Mouse (Mus musculus): ENCODE measurements at regions not wholly inside any gene's neighbourhood (a gene's known extent, or its start where the extent isn't known, plus 50 kb on each side); places are given as distances from the start of the nearest gene placed in this dataset.
A peak's percentile ranks its signal among the peaks of the same experiment; 100 is the strongest.

- no peak for DNase-seq (ENCODE audit: low spot score)
Measured at GRCm38 (mm10) chr6:98872334-98872733, 529.8 kb upstream of the Gm765 start.

- no peak for DNase-seq (ENCODE audit: low spot score)
Measured at GRCm38 (mm10) chr6:98869772-98870171, 527.2 kb upstream of the Gm765 start.

GRCm38 (mm10) chr6:98864306-98864705, 521.8 kb upstream of the Gm765 start:
- no peak for DNase-seq (ENCODE audit: low spot score)

DNA sequence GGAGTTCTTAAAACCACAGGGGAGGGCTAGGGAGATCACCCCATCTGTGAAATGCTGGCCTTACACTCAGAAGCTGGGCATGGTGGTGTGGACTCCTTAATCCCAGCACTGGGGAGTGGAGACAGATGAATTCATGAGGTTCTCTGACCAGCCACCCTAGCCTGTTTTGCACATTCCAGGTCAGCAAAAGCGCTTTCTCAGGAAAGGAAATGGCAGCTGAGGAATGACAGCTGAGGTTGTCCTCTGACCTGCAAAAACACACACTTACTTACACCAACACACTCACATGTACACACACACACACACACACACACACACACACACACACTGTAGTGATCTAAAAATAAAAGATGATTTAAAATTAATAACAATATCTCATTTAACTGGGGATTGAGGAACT, 513.4 kb upstream of the Gm765 start:
- DNase-seq (ENCODE audit: low spot score): no peak

DNA sequence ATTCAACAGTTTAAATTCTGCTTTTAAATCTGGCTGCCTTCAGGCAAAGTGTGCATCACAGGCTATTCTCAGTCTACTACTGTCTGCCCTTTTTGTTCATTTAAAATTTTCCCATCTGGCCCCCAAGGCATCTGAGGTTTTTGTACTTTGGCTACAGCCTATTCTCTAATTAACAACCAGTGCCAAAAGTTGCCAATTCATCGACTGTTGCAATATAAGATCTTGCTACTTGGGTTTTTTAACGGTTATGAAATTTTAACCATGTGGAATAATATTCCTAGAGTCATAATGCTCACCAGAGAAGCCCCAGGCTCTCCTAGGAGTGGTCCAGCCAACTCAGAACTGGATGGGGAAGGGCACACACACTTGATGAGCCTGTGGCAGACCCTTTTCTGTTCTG, 508.4 kb upstream of the Gm765 start:
- no peak for DNase-seq (ENCODE audit: low spot score)

- DNase-seq (ENCODE audit: low spot score): no peak
Measured at GRCm38 (mm10) chr6:98848835-98849234, 506.3 kb upstream of the Gm765 start.

DNA sequence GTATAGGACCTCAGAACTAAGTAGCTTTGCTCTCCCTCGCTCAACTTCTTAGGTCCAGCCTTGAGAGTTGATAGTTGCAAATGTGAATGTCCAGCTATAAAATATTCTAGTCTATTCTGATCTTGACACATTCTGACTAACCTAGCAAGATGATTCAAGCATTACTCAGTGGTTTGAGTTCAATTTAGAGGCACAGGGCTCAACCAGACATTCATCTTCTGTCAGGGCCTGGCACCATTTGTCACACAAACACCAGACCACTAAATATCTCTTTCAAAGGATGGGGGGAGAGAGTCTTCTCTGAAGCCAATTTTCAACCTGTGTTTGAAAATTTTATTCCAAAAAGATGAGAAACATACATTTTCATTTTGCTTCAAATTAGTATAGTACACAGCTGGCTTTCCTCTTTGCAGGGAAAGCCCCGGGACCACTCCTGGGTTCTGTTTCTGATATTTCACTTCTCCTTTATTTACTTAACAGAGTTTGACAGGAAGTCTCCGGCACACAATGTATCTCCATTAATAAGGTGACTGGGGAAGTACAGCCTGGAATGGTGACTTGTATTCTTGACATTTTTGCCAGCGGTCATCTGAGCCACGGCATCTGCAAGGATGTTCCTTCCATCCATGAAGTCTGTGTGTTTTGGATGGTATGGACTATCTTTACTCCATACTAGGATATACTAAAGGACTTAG, 503.6 kb upstream of the Gm765 start:
- no peak for DNase-seq (ENCODE audit: low spot score)

DNA sequence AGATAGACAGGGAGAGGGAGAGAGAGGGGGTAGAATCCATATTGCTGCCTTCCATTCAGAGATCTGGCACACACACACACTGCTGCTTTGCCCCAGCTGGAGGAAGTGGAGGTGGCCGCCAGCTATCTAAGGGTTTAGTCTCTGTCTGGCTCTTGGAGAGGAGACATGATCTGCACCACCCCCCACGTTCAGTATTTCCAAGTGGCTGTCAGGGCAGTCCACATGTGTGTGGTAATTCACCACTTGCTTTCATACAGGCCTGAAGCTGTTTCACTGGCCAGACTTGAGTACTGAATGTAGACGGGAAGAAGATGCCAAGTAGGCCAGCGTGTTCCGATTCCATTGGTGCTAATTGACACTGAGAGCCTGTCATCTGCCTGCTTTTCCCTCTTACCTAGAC, 501.0 kb upstream of the Gm765 start:
- DNase-seq (ENCODE audit: low spot score): peak; percentile 10

- peak; percentile 40 for DNase-seq (ENCODE audit: low spot score)
Measured at GRCm38 (mm10) chr6:98842924-98843323, 500.4 kb upstream of the Gm765 start.

GRCm38 (mm10) chr6:98833922-98834321, 491.4 kb upstream of the Gm765 start:
- DNase-seq (ENCODE audit: low spot score): no peak

DNA sequence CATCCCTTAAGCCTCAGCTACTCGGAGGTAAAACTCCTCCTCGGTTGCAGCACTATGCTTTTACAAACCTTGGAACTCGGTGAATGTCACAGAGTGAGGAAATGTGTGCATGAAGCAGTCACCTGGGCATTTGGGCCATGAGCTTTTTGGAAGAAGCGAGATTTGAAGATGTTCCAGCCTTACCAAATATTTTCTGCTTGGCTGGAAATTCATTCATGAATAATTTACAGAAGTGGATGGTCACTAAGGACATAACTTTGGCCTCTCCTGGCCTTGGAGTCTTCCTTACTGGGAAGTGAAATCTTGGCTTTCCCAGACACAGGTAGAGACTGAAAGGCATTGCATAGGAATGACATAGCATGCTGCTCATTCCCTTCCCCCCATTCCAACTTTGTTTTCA, 487.6 kb upstream of the Gm765 start:
- DNase-seq (ENCODE audit: low spot score): no peak

DNA sequence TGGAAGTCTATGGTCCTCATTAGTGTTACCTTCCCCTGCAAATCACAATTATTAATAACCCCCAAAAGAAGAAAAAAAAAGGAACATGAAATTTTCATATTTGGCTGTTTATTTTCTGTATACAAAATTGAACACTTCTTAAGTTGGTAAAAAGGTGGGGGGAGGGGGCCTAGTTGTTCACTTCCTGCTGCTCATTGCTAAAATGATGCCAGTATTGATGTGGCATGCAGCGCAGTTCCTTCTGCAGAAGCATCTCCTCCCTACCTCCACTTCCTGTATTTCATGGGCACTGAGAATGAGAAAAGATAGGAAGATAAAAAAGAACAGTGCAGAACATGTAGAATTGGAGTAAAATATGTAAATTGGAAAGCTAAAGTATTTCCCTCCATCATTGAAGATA, 465.5 kb upstream of the Gm765 start:
- peak; percentile 35 for DNase-seq (ENCODE audit: low spot score)

DNA sequence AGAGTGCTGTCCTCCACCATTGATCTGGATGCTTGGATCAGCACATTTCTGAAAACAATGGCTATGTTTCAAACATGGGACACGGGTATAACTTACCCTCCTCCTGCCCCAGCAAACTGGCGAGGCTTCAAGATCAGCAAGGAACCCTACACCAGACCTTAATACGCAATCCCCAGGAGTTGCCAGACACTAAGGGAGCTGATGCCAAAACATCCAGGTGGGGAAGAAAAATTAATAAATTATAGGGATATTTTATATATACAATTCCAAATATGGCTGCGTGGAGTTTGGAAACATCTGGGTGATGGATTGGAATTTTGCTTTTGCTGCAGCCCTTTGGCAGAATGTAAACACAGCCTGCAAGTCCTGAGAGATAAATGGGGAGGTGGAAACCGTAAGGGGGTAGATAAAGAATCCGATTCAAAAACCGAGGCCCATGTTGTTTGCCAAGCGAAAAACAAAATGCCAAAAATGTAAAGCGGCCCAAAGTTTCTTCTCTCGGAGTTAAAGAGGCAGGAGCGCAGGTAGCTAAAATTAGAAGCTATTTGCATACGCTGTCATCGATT, 460.9 kb upstream of the Gm765 start:
- DNase-seq (ENCODE audit: low spot score): no peak

DNA sequence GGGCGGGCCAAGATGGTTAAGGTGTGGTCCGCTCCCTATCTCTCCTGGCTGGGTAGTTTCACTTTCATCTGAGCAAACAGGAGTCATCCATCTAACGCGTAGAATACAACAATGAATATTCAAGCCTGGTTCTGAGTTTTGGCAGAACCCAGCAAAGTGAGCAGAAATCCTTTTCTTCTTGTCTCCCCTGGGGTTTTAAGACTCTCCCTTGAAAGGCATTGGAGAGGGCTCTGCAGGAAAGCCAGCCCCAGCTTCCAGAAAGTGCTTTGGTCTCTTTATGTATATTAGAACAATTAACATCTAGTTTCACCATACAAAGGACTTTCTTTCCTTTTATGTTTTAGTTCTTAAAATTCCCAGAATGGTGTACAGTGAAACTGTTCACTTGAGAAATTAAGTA, 458.5 kb upstream of the Gm765 start:
- no peak for DNase-seq (ENCODE audit: low spot score)

DNA sequence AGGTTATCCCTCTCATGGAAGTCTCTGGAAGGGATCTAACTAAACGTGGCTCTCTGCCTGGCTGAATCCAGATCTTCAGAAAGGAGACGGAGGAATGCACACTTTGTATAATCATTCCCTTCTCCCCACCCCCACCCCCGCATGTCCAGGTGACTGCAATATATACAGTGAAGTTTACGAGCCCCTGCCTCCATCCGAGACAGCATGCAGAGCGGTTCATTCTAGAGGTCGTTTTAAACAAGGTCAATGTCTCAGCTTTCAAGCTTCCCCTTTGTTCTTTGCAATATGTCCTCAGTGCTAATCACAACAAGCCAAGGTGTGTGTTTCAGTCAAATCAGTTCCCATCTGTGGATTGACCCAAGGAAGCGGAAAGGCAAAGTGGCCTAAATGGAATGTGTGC, 457.5 kb upstream of the Gm765 start:
- no peak for DNase-seq (ENCODE audit: low spot score)

GRCm38 (mm10) chr6:98797778-98798177, 455.2 kb upstream of the Gm765 start:
- no peak for DNase-seq (ENCODE audit: low spot score)

DNA sequence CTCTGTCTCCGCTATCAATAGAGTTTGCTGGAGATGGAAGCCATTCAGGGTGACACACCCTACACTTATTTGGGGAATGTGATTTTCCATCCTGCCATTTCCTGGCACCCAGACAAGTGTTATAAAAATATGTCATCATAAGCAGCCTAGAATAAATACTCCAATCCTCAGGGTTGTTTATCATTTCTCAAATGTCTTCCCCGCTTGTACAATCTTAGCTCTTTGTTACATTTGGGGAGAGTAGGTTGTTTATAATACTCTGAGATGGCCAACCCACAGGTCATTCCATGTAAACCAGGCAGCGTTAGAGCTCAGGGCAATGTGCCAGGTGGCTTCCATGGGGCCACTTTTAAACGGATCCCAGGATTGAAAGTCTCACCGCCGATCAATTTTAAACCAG, 454.8 kb upstream of the Gm765 start:
- DNase-seq (ENCODE audit: low spot score): no peak

- no peak for DNase-seq (ENCODE audit: low spot score)
Measured at GRCm38 (mm10) chr6:98796666-98797065, 454.1 kb upstream of the Gm765 start.

GRCm38 (mm10) chr6:98787422-98787821, 444.9 kb upstream of the Gm765 start:
- no peak for DNase-seq (ENCODE audit: low spot score)

DNA sequence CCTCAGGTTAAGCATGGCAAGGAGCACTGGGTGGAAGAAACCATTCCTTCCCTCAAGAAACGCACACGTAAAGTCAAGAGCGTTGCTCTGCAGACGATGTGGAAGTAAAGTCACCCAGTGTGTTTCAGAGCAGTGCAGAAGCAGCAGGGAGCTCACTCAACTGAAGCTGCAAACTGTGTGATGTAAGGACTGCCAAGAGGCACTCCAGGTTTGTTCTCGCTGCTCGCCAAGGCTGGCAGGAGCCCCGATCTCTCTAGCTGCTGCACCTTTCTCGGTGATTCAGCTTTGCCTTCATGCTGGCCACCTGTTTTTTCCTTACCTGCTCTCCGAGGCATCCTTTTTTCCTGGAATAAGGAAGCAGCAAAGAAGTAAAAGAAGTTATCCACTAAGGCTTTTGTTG, 439.5 kb upstream of the Gm765 start:
- DNase-seq (ENCODE audit: low spot score): no peak

DNA sequence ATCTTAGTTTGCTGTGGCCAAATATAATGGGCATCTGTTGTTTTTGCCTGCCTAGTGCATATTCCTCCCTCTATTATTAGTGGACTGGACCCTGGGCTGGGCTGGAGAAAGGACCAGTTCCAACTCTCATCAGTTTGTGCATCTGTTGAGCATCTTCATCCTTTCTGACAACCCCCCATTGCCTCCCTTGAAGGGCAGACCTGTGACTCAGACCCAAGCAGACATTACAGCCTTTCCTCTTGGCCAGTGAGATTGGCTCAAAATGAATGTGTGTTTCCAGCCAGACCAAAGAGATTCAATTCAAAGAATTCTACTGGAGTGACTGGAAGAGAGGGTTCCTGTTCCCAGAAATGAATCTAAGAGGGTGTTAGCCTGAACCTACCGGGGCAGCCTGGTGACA, 433.2 kb upstream of the Gm765 start:
- no peak for DNase-seq (ENCODE audit: low spot score)

GRCm38 (mm10) chr6:98769999-98770398, 427.4 kb upstream of the Gm765 start:
- no peak for DNase-seq (ENCODE audit: low spot score)

DNA sequence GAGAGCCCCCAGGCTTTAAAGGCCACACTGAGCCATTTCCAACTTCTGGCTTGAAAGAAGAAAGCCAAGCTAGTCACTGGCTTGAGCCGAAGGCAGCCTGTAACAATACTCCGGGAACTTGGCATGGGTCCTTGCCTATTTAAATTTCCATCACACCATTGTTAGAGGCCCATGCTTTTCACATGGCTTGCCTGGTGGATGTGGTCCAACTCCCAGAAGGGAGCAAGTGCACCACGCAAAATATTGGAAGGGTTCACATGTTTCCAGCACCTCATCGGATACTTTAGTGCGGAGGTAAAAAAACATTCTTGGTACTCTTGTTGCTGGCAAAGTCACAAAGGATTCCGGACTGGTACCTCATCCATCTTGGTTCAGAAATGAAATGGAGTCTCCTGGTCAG, 426.8 kb upstream of the Gm765 start:
- no peak for DNase-seq (ENCODE audit: low spot score)

GRCm38 (mm10) chr6:98767858-98768336, 425.3 kb upstream of the Gm765 start:
- no peak for DNase-seq (ENCODE audit: low spot score)

All from T-cell, adult 2 months (primary cell).